Mouse (Mus musculus): ENCODE measurements at regions not wholly inside any gene's neighbourhood (a gene's known extent, or its start where the extent isn't known, plus 50 kb on each side); places are given as distances from the start of the nearest gene placed in this dataset.
"Not testable (repeated sequence)": the region's sequence is repeated elsewhere in the genome, so short reads cannot be mapped to it uniquely, and the experiment has no call there.

DNA sequence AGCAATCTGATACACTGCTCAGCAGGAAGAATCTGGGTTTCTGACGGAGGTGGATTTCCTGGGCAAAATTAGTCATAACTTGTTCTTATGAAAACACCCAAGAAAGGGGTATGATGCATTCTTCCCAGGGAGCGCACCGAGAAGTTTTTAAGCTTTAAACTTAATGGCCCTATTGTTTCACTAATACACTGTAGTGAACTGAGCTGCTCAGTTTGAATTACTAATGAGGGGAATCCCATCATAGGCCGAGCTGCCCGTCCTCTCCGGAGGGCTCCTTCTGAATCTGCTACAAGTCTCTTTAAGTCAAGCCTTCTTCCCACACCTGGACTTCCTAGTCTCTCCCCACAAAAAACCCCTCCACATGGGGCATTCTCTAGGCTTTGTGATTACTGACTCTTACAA, 91.2 kb downstream of the 1700129C05Rik start:
- Histone ChIP-seq H3K27ac (ENCODE audit: low read length) (no peak overlapping the region), H3K4me1 (ENCODE audit: control insufficient read depth, low read depth, low read length) (no peaks in the 10 kb centered on the region), H3K27me3 (ENCODE audit: control insufficient read depth, insufficient read depth, low read depth, low read length) (no peaks in the 10 kb centered on the region), H3K4me3 (ENCODE audit: low read depth, low read length) (no peak overlapping the region), H3K4me2 (ENCODE audit: low read depth, low read length) (no peak overlapping the region), H3K9me3 (replicated peaks; ENCODE audit: control insufficient read depth, low read length) (no peaks in the 10 kb centered on the region), H3K36me3 (ENCODE audit: control insufficient read depth, insufficient read depth) (no peaks in the 10 kb centered on the region), H3K9ac (ENCODE audit: low read depth, low read length) (no peak overlapping the region)
- ATAC-seq (ENCODE audit: low read depth): no peak
- 48% methylated on average over 6 of the region's 6 CpGs for WGBS (ENCODE audit: insufficient replicate concordance)

DNA sequence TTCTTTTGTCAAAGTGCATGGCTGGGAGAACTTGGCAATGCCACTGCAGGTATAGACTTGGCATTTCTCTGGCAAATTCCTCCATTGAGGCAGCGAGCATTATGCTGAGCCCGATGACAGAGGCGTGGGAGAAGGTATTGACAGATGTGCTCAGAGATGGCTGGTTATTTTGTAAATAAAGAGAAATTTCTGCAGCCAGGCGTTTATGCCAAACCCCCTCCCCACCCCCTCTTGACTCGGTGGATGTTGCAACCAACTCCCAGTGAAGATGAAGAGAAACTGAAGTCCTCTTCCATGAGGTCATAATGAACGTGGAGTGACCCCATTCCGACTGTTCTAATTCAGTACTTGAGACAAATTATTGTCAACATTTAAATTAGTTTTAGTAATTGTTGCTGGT, 97.0 kb downstream of the 1700129C05Rik start:
- H3K27ac ChIP-seq (ENCODE audit: low read length): no peak overlapping the region
- no peaks in the 10 kb centered on the region for H3K36me3 ChIP-seq (ENCODE audit: control insufficient read depth, insufficient read depth)
- no peak overlapping the region for H3K4me3 ChIP-seq (ENCODE audit: low read depth, low read length)
- H3K4me1 ChIP-seq (ENCODE audit: control insufficient read depth, low read depth, low read length): no peaks in the 10 kb centered on the region
- 63% methylated on average over 7 of the region's 7 CpGs for WGBS (ENCODE audit: insufficient replicate concordance)
- ATAC-seq (ENCODE audit: low read depth): no peak
- no peak overlapping the region for H3K4me2 ChIP-seq (ENCODE audit: low read depth, low read length)
- no peaks in the 10 kb centered on the region for H3K27me3 ChIP-seq (ENCODE audit: control insufficient read depth, insufficient read depth, low read depth, low read length)
- H3K9ac ChIP-seq (ENCODE audit: low read depth, low read length): no peak overlapping the region
- H3K9me3 ChIP-seq (replicated peaks; ENCODE audit: control insufficient read depth, low read length): no peaks in the 10 kb centered on the region

DNA sequence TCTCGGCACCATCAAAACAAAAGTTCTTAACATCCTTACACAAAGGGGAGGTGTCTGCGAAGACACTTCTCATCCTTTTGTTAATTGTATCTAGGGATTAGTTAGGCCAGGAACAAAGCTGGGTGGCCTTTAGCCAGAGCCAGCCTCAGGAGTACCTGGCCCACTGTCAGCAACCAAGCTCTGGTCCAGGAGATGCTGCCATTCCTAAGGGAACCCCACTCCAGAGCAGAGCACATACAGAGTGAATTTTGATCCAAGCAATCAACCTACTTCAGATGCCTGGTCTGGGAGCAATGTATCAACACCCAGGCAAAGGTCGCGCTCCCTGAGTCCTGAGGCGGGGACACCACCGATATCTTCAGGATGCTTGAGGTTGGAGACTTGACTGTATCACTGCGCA, 97.5 kb downstream of the 1700129C05Rik start:
- no peaks in the 10 kb centered on the region for H3K9me3 ChIP-seq (replicated peaks; ENCODE audit: control insufficient read depth, low read length)
- H3K36me3 ChIP-seq (ENCODE audit: control insufficient read depth, insufficient read depth): no peaks in the 10 kb centered on the region
- no peak overlapping the region for H3K9ac ChIP-seq (ENCODE audit: low read depth, low read length)
- H3K4me2 ChIP-seq (ENCODE audit: low read depth, low read length): no peak overlapping the region
- no peak overlapping the region for H3K4me3 ChIP-seq (ENCODE audit: low read depth, low read length)
- no peak for ATAC-seq (ENCODE audit: low read depth)
- H3K4me1 ChIP-seq (ENCODE audit: control insufficient read depth, low read depth, low read length): no peaks in the 10 kb centered on the region
- no peak overlapping the region for H3K27ac ChIP-seq (ENCODE audit: low read length)
- no peaks in the 10 kb centered on the region for H3K27me3 ChIP-seq (ENCODE audit: control insufficient read depth, insufficient read depth, low read depth, low read length)
- WGBS (ENCODE audit: insufficient replicate concordance): 69% methylated on average over 7 of the region's 7 CpGs

DNA sequence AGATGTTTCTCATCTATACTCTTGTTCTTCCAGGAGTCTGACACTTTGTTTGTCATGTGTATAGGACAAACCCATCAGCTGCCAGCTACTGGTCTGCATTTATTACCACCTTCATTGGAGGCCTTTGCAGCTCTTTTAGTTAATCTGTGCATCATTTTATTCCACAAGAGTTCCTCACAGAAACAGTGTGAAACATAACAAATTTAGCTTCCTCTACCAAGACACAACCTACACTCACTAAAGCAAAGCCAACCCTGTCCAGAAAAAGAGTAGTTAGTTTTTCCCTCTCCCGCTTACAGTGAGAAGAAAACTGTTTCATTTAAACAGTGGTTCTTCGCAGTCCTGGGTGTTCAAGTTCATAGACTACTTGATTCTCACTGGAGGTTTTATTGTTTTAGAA, 100.5 kb downstream of the 1700129C05Rik start:
- no peaks in the 10 kb centered on the region for H3K36me3 ChIP-seq (ENCODE audit: control insufficient read depth, insufficient read depth)
- WGBS (ENCODE audit: insufficient replicate concordance): 75% methylated on average over 2 of the region's 2 CpGs

DNA sequence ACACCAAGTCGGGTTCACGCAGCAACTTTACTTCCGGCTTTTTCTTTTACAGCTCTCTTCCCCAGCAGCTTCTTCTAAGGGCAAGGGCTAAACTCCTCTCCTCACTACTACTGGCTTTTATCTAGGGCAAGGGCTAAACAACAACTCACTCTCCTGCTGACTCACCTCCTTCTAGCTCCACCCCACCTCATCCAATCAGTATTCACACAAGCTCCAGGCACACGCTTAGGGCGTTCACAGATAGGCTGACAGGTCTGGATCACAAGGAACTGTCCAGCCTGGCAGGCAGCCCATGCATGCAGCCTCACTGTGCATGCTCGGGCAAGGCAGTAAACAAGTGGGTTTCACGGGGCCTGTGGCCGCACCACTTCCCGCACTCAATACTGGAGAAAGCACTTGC, 116.9 kb downstream of the 1700129C05Rik start:
- H3K9me3 ChIP-seq (replicated peaks; ENCODE audit: control insufficient read depth, low read length); H3K4me3 ChIP-seq (ENCODE audit: low read depth, low read length); H3K4me2 ChIP-seq (ENCODE audit: low read depth, low read length); H3K9ac ChIP-seq (ENCODE audit: low read depth, low read length); ATAC-seq (ENCODE audit: low read depth); H3K27ac ChIP-seq (ENCODE audit: low read length); H3K4me1 ChIP-seq (ENCODE audit: control insufficient read depth, low read depth, low read length); H3K36me3 ChIP-seq (ENCODE audit: control insufficient read depth, insufficient read depth); H3K27me3 ChIP-seq (ENCODE audit: control insufficient read depth, insufficient read depth, low read depth, low read length): not testable (repeated sequence)
- 40% methylated on average over 9 of the region's 9 CpGs for WGBS (ENCODE audit: insufficient replicate concordance)

More for the DNA sequence above, 100.5 kb downstream of the 1700129C05Rik start:
- Histone ChIP-seq H3K9ac (ENCODE audit: low read depth, low read length) (no peak overlapping the region), H3K27ac (ENCODE audit: low read length) (no peak overlapping the region), H3K4me2 (ENCODE audit: low read depth, low read length) (no peak overlapping the region), H3K4me3 (ENCODE audit: low read depth, low read length) (no peak overlapping the region), H3K9me3 (replicated peaks; ENCODE audit: control insufficient read depth, low read length) (no peaks in the 10 kb centered on the region), H3K27me3 (ENCODE audit: control insufficient read depth, insufficient read depth, low read depth, low read length) (no peaks in the 10 kb centered on the region), H3K4me1 (ENCODE audit: control insufficient read depth, low read depth, low read length) (no peaks in the 10 kb centered on the region)
- no peak for ATAC-seq (ENCODE audit: low read depth)

DNA sequence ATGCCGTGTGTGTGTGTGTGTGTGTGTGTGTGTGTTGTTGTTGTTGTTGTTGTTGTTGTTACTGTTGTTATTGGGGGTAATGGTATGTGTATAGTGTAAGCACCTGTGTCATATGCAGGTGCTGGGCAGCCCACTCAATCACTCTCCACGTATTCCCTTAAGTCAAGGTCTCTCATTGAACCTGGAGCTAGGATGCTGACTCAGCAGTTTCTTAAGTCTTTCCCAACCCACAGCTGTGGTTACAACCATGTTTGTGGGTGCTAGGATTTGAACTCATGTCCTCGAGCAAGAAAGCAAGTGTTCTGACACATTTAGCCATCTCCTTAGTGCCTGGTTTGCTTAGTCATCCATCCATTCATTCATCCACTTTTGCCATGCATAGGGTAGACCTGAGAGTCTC, 133.2 kb downstream of the 1700129C05Rik start:
- WGBS (ENCODE audit: insufficient replicate concordance): 50% methylated on average over 3 of the region's 3 CpGs
- Histone ChIP-seq H3K9ac (ENCODE audit: low read depth, low read length) (no peak overlapping the region), H3K4me2 (ENCODE audit: low read depth, low read length) (no peak overlapping the region), H3K4me1 (ENCODE audit: control insufficient read depth, low read depth, low read length) (no peaks in the 10 kb centered on the region), H3K9me3 (replicated peaks; ENCODE audit: control insufficient read depth, low read length) (no peaks in the 10 kb centered on the region), H3K27me3 (ENCODE audit: control insufficient read depth, insufficient read depth, low read depth, low read length) (no peaks in the 10 kb centered on the region), H3K27ac (ENCODE audit: low read length) (no peak overlapping the region), H3K36me3 (ENCODE audit: control insufficient read depth, insufficient read depth) (no peaks in the 10 kb centered on the region), H3K4me3 (ENCODE audit: low read depth, low read length) (no peak overlapping the region)
- no peak for ATAC-seq (ENCODE audit: low read depth)

DNA sequence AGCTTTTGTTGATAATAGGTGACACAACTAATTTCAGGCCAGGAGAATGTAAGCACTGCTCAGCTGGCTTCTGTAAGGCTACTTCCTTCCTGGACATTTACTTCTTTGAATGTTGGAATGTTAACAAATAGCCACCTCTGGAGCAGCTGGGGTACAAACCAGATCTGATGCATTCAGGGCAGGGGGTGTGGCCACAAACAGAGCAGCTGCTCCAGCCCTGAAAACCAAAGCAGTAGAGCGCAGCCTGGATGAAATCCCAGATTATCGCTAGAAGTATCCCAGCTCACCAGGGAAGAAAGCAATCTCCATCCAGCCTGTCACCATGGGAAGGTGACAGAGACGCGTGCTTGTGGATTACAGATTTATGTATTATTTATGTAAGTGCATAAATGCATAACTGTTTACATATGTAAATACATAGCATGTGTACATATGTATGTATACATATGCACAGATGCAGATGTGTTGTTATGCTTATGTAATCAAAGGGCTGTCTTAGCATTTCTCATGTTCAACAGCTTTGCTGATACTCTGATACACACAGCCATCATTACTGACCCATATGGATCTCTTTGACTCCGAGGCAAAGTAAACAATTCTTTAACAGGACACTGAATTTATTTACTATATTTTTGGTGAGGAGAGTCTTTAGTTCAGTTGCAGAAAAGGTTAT, 143.5 kb downstream of the 1700129C05Rik start:
- H3K27ac ChIP-seq (ENCODE audit: low read length): no peak overlapping the region
- 69% methylated on average over 5 of the region's 5 CpGs for WGBS (ENCODE audit: insufficient replicate concordance)
- ATAC-seq (ENCODE audit: low read depth): no peak

DNA sequence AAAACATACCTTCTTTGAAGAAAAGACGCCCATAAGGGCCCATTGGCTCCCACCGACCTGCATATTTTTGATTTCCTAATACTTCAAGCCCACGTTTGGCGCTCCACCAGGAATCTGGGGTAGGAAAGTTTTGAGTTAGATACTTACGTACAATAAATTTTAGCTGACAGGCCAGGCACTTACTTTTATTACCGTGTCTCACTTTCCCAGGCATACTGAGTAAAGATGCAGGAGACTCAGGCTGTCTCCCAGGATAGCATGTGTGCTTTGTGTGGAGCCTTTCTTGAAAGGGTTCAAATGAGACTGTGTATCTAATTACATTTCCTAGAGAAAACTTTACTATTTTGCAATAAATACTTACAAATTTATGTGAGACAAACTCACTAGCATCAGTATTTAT, 147.7 kb downstream of the 1700129C05Rik start:
- H3K4me3 ChIP-seq (ENCODE audit: low read depth, low read length): no peak overlapping the region
- H3K36me3 ChIP-seq (ENCODE audit: control insufficient read depth, insufficient read depth): no peaks in the 10 kb centered on the region
- no peak overlapping the region for H3K4me2 ChIP-seq (ENCODE audit: low read depth, low read length)
- ATAC-seq (ENCODE audit: low read depth): no peak
- no peaks in the 10 kb centered on the region for H3K9me3 ChIP-seq (replicated peaks; ENCODE audit: control insufficient read depth, low read length)
- H3K9ac ChIP-seq (ENCODE audit: low read depth, low read length): no peak overlapping the region
- no peak overlapping the region for H3K27ac ChIP-seq (ENCODE audit: low read length)
- no peaks in the 10 kb centered on the region for H3K27me3 ChIP-seq (ENCODE audit: control insufficient read depth, insufficient read depth, low read depth, low read length)
- 62% methylated on average over 6 of the region's 6 CpGs for WGBS (ENCODE audit: insufficient replicate concordance)
- no peaks in the 10 kb centered on the region for H3K4me1 ChIP-seq (ENCODE audit: control insufficient read depth, low read depth, low read length)

More for the DNA sequence above, 143.5 kb downstream of the 1700129C05Rik start:
- Histone ChIP-seq H3K36me3 (ENCODE audit: control insufficient read depth, insufficient read depth) (no peaks in the 10 kb centered on the region), H3K4me3 (ENCODE audit: low read depth, low read length) (no peak overlapping the region), H3K4me2 (ENCODE audit: low read depth, low read length) (no peak overlapping the region), H3K9me3 (replicated peaks; ENCODE audit: control insufficient read depth, low read length) (no peaks in the 10 kb centered on the region), H3K27me3 (ENCODE audit: control insufficient read depth, insufficient read depth, low read depth, low read length) (no peaks in the 10 kb centered on the region), H3K4me1 (ENCODE audit: control insufficient read depth, low read depth, low read length) (no peaks in the 10 kb centered on the region), H3K9ac (ENCODE audit: low read depth, low read length) (no peak overlapping the region)

DNA sequence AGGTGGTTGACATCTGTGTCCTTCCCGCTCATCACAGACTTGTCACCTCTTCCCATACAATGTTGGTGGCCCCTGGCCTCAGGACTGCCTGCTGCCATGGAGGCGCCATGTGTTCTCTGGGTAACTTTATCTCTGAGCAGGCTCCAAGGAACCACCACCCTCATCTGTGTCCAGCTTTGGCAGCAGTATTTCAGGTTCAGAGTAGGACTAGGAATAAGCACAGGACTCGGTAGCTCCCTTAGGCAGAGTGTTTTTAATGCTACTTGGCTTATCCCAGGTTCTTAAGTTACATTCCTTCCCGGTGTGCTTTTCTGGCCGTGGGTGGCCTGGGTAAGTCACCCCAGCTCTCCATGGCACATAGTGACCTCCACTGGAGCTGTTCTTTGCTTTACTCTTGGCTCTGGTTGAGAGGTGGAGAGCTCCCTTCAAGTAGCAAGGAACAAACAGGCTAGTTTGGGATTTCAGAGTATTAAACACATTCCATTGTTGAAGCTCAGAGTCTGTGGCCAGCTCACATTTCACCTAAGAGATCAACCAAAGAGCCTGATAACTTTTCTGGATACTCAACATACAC, 153.0 kb downstream of the 1700129C05Rik start:
- Histone ChIP-seq H3K27ac (ENCODE audit: low read length) (no peak overlapping the region), H3K4me1 (ENCODE audit: control insufficient read depth, low read depth, low read length) (no peaks in the 10 kb centered on the region), H3K9me3 (replicated peaks; ENCODE audit: control insufficient read depth, low read length) (no peaks in the 10 kb centered on the region), H3K4me2 (ENCODE audit: low read depth, low read length) (no peak overlapping the region), H3K36me3 (ENCODE audit: control insufficient read depth, insufficient read depth) (no peaks in the 10 kb centered on the region), H3K4me3 (ENCODE audit: low read depth, low read length) (no peak overlapping the region), H3K9ac (ENCODE audit: low read depth, low read length) (no peak overlapping the region), H3K27me3 (ENCODE audit: control insufficient read depth, insufficient read depth, low read depth, low read length) (no peaks in the 10 kb centered on the region)
- 66% methylated on average over 5 of the region's 5 CpGs for WGBS (ENCODE audit: insufficient replicate concordance)
- ATAC-seq (ENCODE audit: low read depth): no peak
